Mouse (Mus musculus) brain, embryonic 14.5 days (tissue): ENCODE results near the gene Myo10.

Experiments used
- CTCF ChIP-seq: fragments of 200-500 bp; IDR thresholded peaks from 2 replicates; pipeline ENCODE4 v1.5.1; 2012; ENCODE audit warnings: inconsistent platforms, mild to moderate bottlenecking, moderate library complexity, borderline replicate concordance; ENCODE audit not compliant: insufficient read depth, insufficient read length; ENCODE audit errors: extremely low read depth
- POLR2A ChIP-seq: fragments of 200-500 bp; IDR thresholded peaks from 2 replicates; pipeline ENCODE4 v1.6.1; 2012; ENCODE audit warnings: mild to moderate bottlenecking, inconsistent platforms, borderline replicate concordance; ENCODE audit not compliant: poor library complexity, insufficient read depth, insufficient read length, severe bottlenecking; ENCODE audit errors: extremely low read depth

GRCm38 (mm10) chr15:25685186-25685585 lies 62.9 kb downstream of the Myo10 start:
- TF ChIP-seq POLR2A (no peak), CTCF (no peak)
